ENCODE assay signal across 8 mouse cellular contexts in genomic region chr3:138144642-138145171, GRCm38 (mm10). TPM values are rescaled to one million over a fixed set of nuclear protein-coding genes. Genes with fewer than 3 reads are reported as not detected.
DNase-seq lines count a peak whose midpoint lies in the region; ATAC-seq and TF ChIP-seq lines count a peak whose summit lies in the region.

Gene Mttp (minus strand): TSS chr3:138144968.

- H3K4me1 ChIP-seq in bone marrow, adult 2 months (ENCODE audit: control insufficient read depth, insufficient read depth, low read length): no peaks in the 10 kb centered on the region
- H3K4me1 ChIP-seq in embryonic facial prominence, embryonic 14.5 days (ENCODE audit: control insufficient read depth, insufficient read depth, low read length): peaks cover 6% of the 10 kb centered on the region
- peaks cover 3% of the 10 kb centered on the region; the same call in 1 of the 2 replicates for H3K4me1 ChIP-seq in heart, embryonic 10.5 days
- H3K4me1 ChIP-seq in kidney, embryonic 14.5 days (ENCODE audit: control insufficient read depth, insufficient read depth, low read length): 0 out of 2 replicates have a peak, but pooled peaks cover 2% of the 10 kb centered on the region
- peaks cover 4% of the 10 kb centered on the region for H3K4me1 ChIP-seq in limb, embryonic 14.5 days (ENCODE audit: control insufficient read depth, insufficient read depth, low read length)
- H3K4me1 ChIP-seq in midbrain, postnatal 0 days (ENCODE audit: insufficient read depth, low read length): no peaks in the 10 kb centered on the region

- no peaks in the 10 kb centered on the region for H3K9me3 ChIP-seq in embryonic facial prominence, embryonic 14.5 days (ENCODE audit: control insufficient read depth, low read length)
- H3K9me3 ChIP-seq in heart, embryonic 10.5 days: no peaks in the 10 kb centered on the region
- no peaks in the 10 kb centered on the region for H3K9me3 ChIP-seq in kidney, embryonic 14.5 days (ENCODE audit: control insufficient read depth, low read length)
- H3K9me3 ChIP-seq in limb, embryonic 14.5 days (ENCODE audit: control insufficient read depth, low read length): no peaks in the 10 kb centered on the region
- no peaks in the 10 kb centered on the region for H3K9me3 ChIP-seq in midbrain, postnatal 0 days (ENCODE audit: low read length)

- WGBS in bone marrow, adult 2 months: under 1% methylated on average over 8 of the region's 8 CpGs
- 4% methylated on average over 8 of the region's 8 CpGs for WGBS in embryonic facial prominence, embryonic 14.5 days
- WGBS in heart, embryonic 10.5 days: 7% methylated on average over 8 of the region's 8 CpGs
- 9% methylated on average over 8 of the region's 8 CpGs for WGBS in kidney, embryonic 14.5 days
- 5% methylated on average over 8 of the region's 8 CpGs for WGBS in limb, embryonic 14.5 days
- WGBS in midbrain, postnatal 0 days: 2% methylated on average over 8 of the region's 8 CpGs

- peak; percentile 87 for DNase-seq in CD4-positive helper T cell, adult 2 months (ENCODE audit: low read depth, low spot score)
- peak; percentile 94 for DNase-seq in embryonic facial prominence, embryonic 14.5 days (ENCODE audit: low spot score)
- DNase-seq in heart, embryonic 10.5 days (ENCODE audit: low spot score): peak; percentile 84
- peak; percentile 92 for DNase-seq in limb, embryonic 14.5 days (ENCODE audit: low spot score)
- peak; percentile 93 for DNase-seq in midbrain, postnatal 0 days (ENCODE audit: low spot score)
- peak; percentile 54 to 82 for DNase-seq in spleen, postnatal 10 days (ENCODE audit: low spot score in 2 of 2)

- peak within 1 kb of the TSS; percentile 90 for H3K4me3 ChIP-seq in bone marrow, adult 2 months (replicated peaks; ENCODE audit: control insufficient read depth, low read depth, low read length)
- peak within 1 kb of the TSS; percentile 51 for H3K4me3 ChIP-seq in embryonic facial prominence, embryonic 14.5 days (ENCODE audit: low read depth, low read length)
- peak within 1 kb of the TSS; percentile 73 for H3K4me3 ChIP-seq in heart, embryonic 10.5 days
- peak within 1 kb of the TSS; percentile 61 for H3K4me3 ChIP-seq in kidney, embryonic 14.5 days (ENCODE audit: low read length)
- H3K4me3 ChIP-seq in limb, embryonic 14.5 days (replicated peaks; ENCODE audit: low read length): peak within 1 kb of the TSS; percentile 58
- H3K4me3 ChIP-seq in midbrain, postnatal 0 days (ENCODE audit: low read depth, low read length): peak within 1 kb of the TSS; percentile 57

- H3K27me3 ChIP-seq in embryonic facial prominence, embryonic 14.5 days (replicated peaks; ENCODE audit: control insufficient read depth, insufficient read depth, low read length): no peaks in the 10 kb centered on the region
- H3K27me3 ChIP-seq in heart, embryonic 10.5 days (ENCODE audit: insufficient read depth, poor library complexity, severe bottlenecking): no peaks in the 10 kb centered on the region
- H3K27me3 ChIP-seq in kidney, embryonic 14.5 days (ENCODE audit: control insufficient read depth, insufficient read depth, low read length): no peaks in the 10 kb centered on the region
- no peaks in the 10 kb centered on the region for H3K27me3 ChIP-seq in limb, embryonic 14.5 days (ENCODE audit: control insufficient read depth, insufficient read depth, low read length)
- no peaks in the 10 kb centered on the region for H3K27me3 ChIP-seq in midbrain, postnatal 0 days (ENCODE audit: insufficient read depth, low read length)

- no peak for TF ChIP-seq POLR2A in bone marrow, adult 2 months (IDR thresholded peaks at IDR 0.05; ENCODE audit: borderline replicate concordance, control insufficient read depth, low read depth, low read length)
- TF ChIP-seq POLR2A in limb, embryonic 14.5 days (IDR thresholded peaks at IDR 0.05; ENCODE audit: borderline replicate concordance, extremely low read depth, insufficient read depth, insufficient read length): no peak

- TF ChIP-seq CTCF in bone marrow, adult 2 months (IDR thresholded peaks at IDR 0.05; ENCODE audit: control insufficient read depth, insufficient read depth, low read length): peak; percentile 8; the same call in 1 of the 2 replicates
- TF ChIP-seq CTCF in midbrain, postnatal 0 days (IDR thresholded peaks at IDR 0.05): peak; percentile 86

- H3K9ac ChIP-seq in embryonic facial prominence, embryonic 14.5 days (ENCODE audit: low read depth, low read length): peak within 1 kb of the TSS; percentile 89
- H3K9ac ChIP-seq in kidney, embryonic 14.5 days (ENCODE audit: low read depth, low read length): peak within 1 kb of the TSS; percentile 82
- peak within 1 kb of the TSS; percentile 81 for H3K9ac ChIP-seq in limb, embryonic 14.5 days (ENCODE audit: low read depth, low read length, severe bottlenecking)
- H3K9ac ChIP-seq in midbrain, postnatal 0 days (replicated peaks; ENCODE audit: low read length, poor library complexity, severe bottlenecking): peak within 1 kb of the TSS; percentile 71

- H3K27ac ChIP-seq in bone marrow, adult 2 months (ENCODE audit: control insufficient read depth, insufficient read depth, low read depth, low read length, poor library complexity): peak within 1 kb of the TSS; percentile 96
- H3K27ac ChIP-seq in embryonic facial prominence, embryonic 14.5 days (replicated peaks; ENCODE audit: low read depth, low read length): peak within 1 kb of the TSS; percentile 99
- H3K27ac ChIP-seq in heart, embryonic 10.5 days: peak within 1 kb of the TSS; percentile 96
- H3K27ac ChIP-seq in kidney, embryonic 14.5 days (ENCODE audit: low read depth, low read length): peak within 1 kb of the TSS; percentile 100
- H3K27ac ChIP-seq in limb, embryonic 14.5 days (replicated peaks; ENCODE audit: low read depth, low read length): peak within 1 kb of the TSS; percentile 98
- peak within 1 kb of the TSS; percentile 94 for H3K27ac ChIP-seq in midbrain, postnatal 0 days (ENCODE audit: low read depth, low read length)

- H3K36me3 ChIP-seq in embryonic facial prominence, embryonic 14.5 days (ENCODE audit: control insufficient read depth, insufficient read depth, low read length): peaks cover 12% of the 10 kb centered on the region
- peaks cover 16% of the 10 kb centered on the region for H3K36me3 ChIP-seq in heart, embryonic 10.5 days
- H3K36me3 ChIP-seq in kidney, embryonic 14.5 days (ENCODE audit: control insufficient read depth, insufficient read depth, low read length): peaks cover 7% of the 10 kb centered on the region; the same call in 1 of the 2 replicates
- no peaks in the 10 kb centered on the region; the same call in 1 of the 2 replicates for H3K36me3 ChIP-seq in limb, embryonic 14.5 days (ENCODE audit: control insufficient read depth, insufficient read depth, low read length)
- H3K36me3 ChIP-seq in midbrain, postnatal 0 days (ENCODE audit: insufficient read depth, low read length): peaks cover 4% of the 10 kb centered on the region; the same call in 1 of the 2 replicates

- 0 out of 2 replicates have a peak, but pooled peaks have one; percentile 24 for ATAC-seq in embryonic facial prominence, embryonic 14.5 days (ENCODE audit: low read depth)
- no peak; the same call in 1 of the 2 replicates for ATAC-seq in kidney, embryonic 14.5 days (ENCODE audit: low FRiP score, low TSS enrichment)
- no peak for ATAC-seq in limb, embryonic 14.5 days (ENCODE audit: low FRiP score, low read depth)
- no peak for ATAC-seq in midbrain, postnatal 0 days (ENCODE audit: low FRiP score)

- peak within 1 kb of the TSS; percentile 83 for H3K4me2 ChIP-seq in embryonic facial prominence, embryonic 14.5 days (ENCODE audit: low read depth, low read length)
- H3K4me2 ChIP-seq in kidney, embryonic 14.5 days (replicated peaks; ENCODE audit: low read depth, low read length): peak within 1 kb of the TSS; percentile 62
- peak within 1 kb of the TSS; percentile 82 for H3K4me2 ChIP-seq in limb, embryonic 14.5 days (replicated peaks; ENCODE audit: low read depth, low read length, severe bottlenecking)
- peak within 1 kb of the TSS; percentile 60 for H3K4me2 ChIP-seq in midbrain, postnatal 0 days (ENCODE audit: low read depth, low read length, poor library complexity, severe bottlenecking)

RNA-seq across cellular contexts. Expression of gene Mttp, which starts in this region (rescaled TPM):
- 0.82 and 0.97 TPM in 2 replicates for polyA plus RNA-seq in bone marrow, adult 2 months (2011; ENCODE audit: insufficient read depth, insufficient read length, low replicate concordance, missing spikeins)
- 6.3 TPM in 2 replicates for polyA plus RNA-seq in embryonic facial prominence, embryonic 14.5 days (2014; fragmentation: Nextera tagmentation; extraction: Ambion mirVana)
- polyA plus RNA-seq in heart, embryonic 10.5 days (2016; fragmentation: Nextera tagmentation; extraction: Ambion mirVana): 9.0 and 19.0 TPM in 2 replicates
- polyA plus RNA-seq in kidney, embryonic 14.5 days (2014; fragmentation: Nextera tagmentation; extraction: Ambion mirVana): 7.5 and 7.6 TPM in 2 replicates
- 4.0 and 4.9 TPM in 2 replicates for polyA plus RNA-seq in limb, embryonic 14.5 days (2012; rRNA removed)
- polyA plus RNA-seq in limb, embryonic 14.5 days (2014; fragmentation: Nextera tagmentation; extraction: Ambion mirVana): 6.7 and 6.9 TPM in 2 replicates
- 4.9 and 8.1 TPM in 2 replicates for total RNA-seq in midbrain, postnatal 0 days (2014; rRNA removed)
- polyA plus RNA-seq in midbrain, postnatal 0 days (2015; fragmentation: Nextera tagmentation; extraction: Ambion mirVana): 6.1 and 6.7 TPM in 2 replicates
